In the genomic region with DNA sequence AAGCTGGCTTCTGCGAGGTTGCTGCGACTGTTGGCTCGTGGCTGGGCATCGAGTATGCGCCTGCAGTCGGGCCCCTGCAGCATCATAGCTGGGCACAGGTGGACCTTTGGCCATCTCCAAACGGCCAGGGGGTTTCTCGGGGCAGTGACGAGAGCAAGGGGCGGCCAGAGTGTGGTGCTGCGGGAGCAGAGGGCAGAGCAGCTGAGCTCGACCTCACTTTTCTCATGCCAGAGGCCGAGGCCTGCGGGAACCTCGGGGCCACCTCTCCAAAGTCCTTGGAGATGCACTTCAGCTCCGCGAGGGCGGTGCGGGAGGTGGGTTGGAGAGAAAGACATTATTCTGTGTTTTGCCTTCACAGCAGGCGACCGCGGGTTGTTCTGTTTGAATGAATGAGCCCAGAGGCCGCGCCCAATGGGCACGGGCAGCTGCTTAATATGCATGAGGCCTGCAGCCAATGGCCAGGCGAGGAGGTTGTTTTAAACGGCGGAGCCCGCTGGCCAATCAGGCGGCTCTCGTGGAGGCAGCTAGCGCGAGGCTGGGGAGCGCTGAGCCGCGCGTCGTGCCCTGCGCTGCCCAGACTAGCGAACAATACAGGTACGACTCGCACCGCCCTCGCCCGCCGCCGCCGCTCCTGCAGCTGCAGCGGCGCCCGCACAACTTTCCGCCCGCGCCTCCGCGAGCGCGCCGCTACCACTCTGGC, we compare ENCODE assay signal across 7 mouse cellular contexts. TPM values are rescaled to one million over a fixed set of nuclear protein-coding genes. Genes with fewer than 3 reads are reported as not detected.
DNase-seq lines count a peak whose midpoint lies in the region; ATAC-seq and TF ChIP-seq lines count a peak whose summit lies in the region.

A gene (plus strand): TSS at position 504 of the 700 bp plus-strand sequence.

- peaks cover under 1% of the 10 kb centered on the region; the same call in 1 of the 2 replicates for H3K36me3 ChIP-seq in embryonic facial prominence, embryonic 12.5 days
- H3K36me3 ChIP-seq in kidney, adult 2 months (ENCODE audit: control insufficient read depth, insufficient read depth, low read length), result no peaks in the 10 kb centered on the region
- H3K36me3 ChIP-seq in limb, embryonic 12.5 days, result peaks cover 11% of the 10 kb centered on the region
- H3K36me3 ChIP-seq in midbrain, embryonic 15.5 days (replicated peaks), result no peaks in the 10 kb centered on the region
- no peaks in the 10 kb centered on the region for H3K36me3 ChIP-seq in spleen, adult 2 months (ENCODE audit: control insufficient read depth, insufficient read depth, low read length)

- no peak for TF ChIP-seq CTCF in kidney, adult 2 months (conservative IDR thresholded peaks at IDR 0.05; ENCODE audit: insufficient read depth, insufficient read length, low read depth, low read length)
- TF ChIP-seq CTCF in spleen, adult 2 months (IDR thresholded peaks at IDR 0.05; ENCODE audit: extremely low read depth, insufficient read depth, insufficient read length, insufficient replicate concordance), result no peak

- peak; percentile 82 for DNase-seq in adrenal gland, postnatal 25 days
- peak; percentile 79 to 87 for DNase-seq in heart, adult 18-20 months
- peak; percentile 93 for DNase-seq in kidney, adult 2 months
- DNase-seq in spleen, adult 2 months (ENCODE audit: low read depth in 1 of 2, low spot score in 2 of 2), result peak; percentile 51 to 70

- no peaks in the 10 kb centered on the region for H3K4me1 ChIP-seq in embryonic facial prominence, embryonic 12.5 days
- no peaks in the 10 kb centered on the region for H3K4me1 ChIP-seq in kidney, adult 2 months (ENCODE audit: control insufficient read depth, insufficient read depth, low read length)
- H3K4me1 ChIP-seq in limb, embryonic 12.5 days (replicated peaks), result no peaks in the 10 kb centered on the region
- H3K4me1 ChIP-seq in midbrain, embryonic 15.5 days, result peaks cover 3% of the 10 kb centered on the region
- peaks cover 2% of the 10 kb centered on the region; the same call in 1 of the 2 replicates for H3K4me1 ChIP-seq in spleen, adult 2 months (ENCODE audit: control insufficient read depth, insufficient read depth, insufficient read length)

- H3K27me3 ChIP-seq in embryonic facial prominence, embryonic 12.5 days, result no peaks in the 10 kb centered on the region
- no peaks in the 10 kb centered on the region for H3K27me3 ChIP-seq in kidney, adult 2 months (replicated peaks; ENCODE audit: control insufficient read depth, insufficient read depth, low read length)
- peaks cover 8% of the 10 kb centered on the region for H3K27me3 ChIP-seq in limb, embryonic 12.5 days
- H3K27me3 ChIP-seq in midbrain, embryonic 15.5 days (replicated peaks), result no peaks in the 10 kb centered on the region
- H3K27me3 ChIP-seq in spleen, adult 2 months (ENCODE audit: control insufficient read depth, insufficient read depth, low read length), result no peaks in the 10 kb centered on the region

- no peaks in the 10 kb centered on the region for H3K9me3 ChIP-seq in embryonic facial prominence, embryonic 12.5 days
- no peaks in the 10 kb centered on the region for H3K9me3 ChIP-seq in limb, embryonic 12.5 days
- H3K9me3 ChIP-seq in midbrain, embryonic 15.5 days, result no peaks in the 10 kb centered on the region

- peak within 1 kb of the TSS; percentile 70 for H3K4me3 ChIP-seq in embryonic facial prominence, embryonic 12.5 days
- H3K4me3 ChIP-seq in kidney, adult 2 months (ENCODE audit: insufficient read depth, low read depth, low read length), result peak within 1 kb of the TSS; percentile 92
- H3K4me3 ChIP-seq in limb, embryonic 12.5 days (replicated peaks), result peak within 1 kb of the TSS; percentile 68
- H3K4me3 ChIP-seq in midbrain, embryonic 15.5 days, result peak within 1 kb of the TSS; percentile 72
- H3K4me3 ChIP-seq in spleen, adult 2 months (ENCODE audit: extremely low read depth, insufficient read depth, insufficient read length), result peak within 1 kb of the TSS; percentile 70

- H3K4me2 ChIP-seq in embryonic facial prominence, embryonic 12.5 days (replicated peaks), result peak within 1 kb of the TSS; percentile 61
- peak within 1 kb of the TSS; percentile 56 for H3K4me2 ChIP-seq in limb, embryonic 12.5 days
- peak within 1 kb of the TSS; percentile 75 for H3K4me2 ChIP-seq in midbrain, embryonic 15.5 days

- peak; percentile 38 for TF ChIP-seq POLR2A in kidney, adult 2 months (IDR thresholded peaks at IDR 0.05; ENCODE audit: low read depth, low read length)
- TF ChIP-seq POLR2A in spleen, adult 2 months (IDR thresholded peaks at IDR 0.05; ENCODE audit: low read depth, low read length), result no peak

- H3K27ac ChIP-seq in embryonic facial prominence, embryonic 12.5 days, result peak within 1 kb of the TSS; percentile 98
- H3K27ac ChIP-seq in kidney, adult 2 months (ENCODE audit: insufficient read depth, low read depth, low read length), result peak within 1 kb of the TSS; percentile 83
- H3K27ac ChIP-seq in limb, embryonic 12.5 days, result peak within 1 kb of the TSS; percentile 99
- peak within 1 kb of the TSS; percentile 96 for H3K27ac ChIP-seq in midbrain, embryonic 15.5 days
- peak within 1 kb of the TSS; percentile 43; the same call in 1 of the 2 replicates for H3K27ac ChIP-seq in spleen, adult 2 months (ENCODE audit: insufficient read depth, low read length)

- peak within 1 kb of the TSS; percentile 87 for H3K9ac ChIP-seq in embryonic facial prominence, embryonic 12.5 days
- peak within 1 kb of the TSS; percentile 91 for H3K9ac ChIP-seq in limb, embryonic 12.5 days (replicated peaks)
- peak within 1 kb of the TSS; percentile 82 for H3K9ac ChIP-seq in midbrain, embryonic 15.5 days

- peak; percentile 95 for ATAC-seq in embryonic facial prominence, embryonic 12.5 days (ENCODE audit: insufficient number of reproducible peaks, insufficient read depth, low FRiP score, low TSS enrichment)
- ATAC-seq in limb, embryonic 12.5 days (ENCODE audit: insufficient number of reproducible peaks, insufficient read depth, low FRiP score, low TSS enrichment, low read depth), result peak; percentile 98
- ATAC-seq in midbrain, embryonic 15.5 days (replicated peaks), result peak; percentile 98

- 26% methylated on average over 56 of the region's 59 CpGs for WGBS in embryonic facial prominence, embryonic 12.5 days
- under 1% methylated on average over 45 of the region's 59 CpGs for WGBS in kidney, adult 2 months
- WGBS in limb, embryonic 12.5 days, result 25% methylated on average over 51 of the region's 59 CpGs
- 28% methylated on average over 59 of the region's 59 CpGs for WGBS in midbrain, embryonic 15.5 days
- 37% methylated on average over 50 of the region's 59 CpGs for WGBS in spleen, adult 2 months

RNA-seq across cellular contexts. Expression of the gene that starts here (rescaled TPM):
- 175 and 193 TPM in 2 replicates for total RNA-seq in adrenal gland, postnatal 25 days (2021)
- 442 and 476 TPM in 2 replicates for polyA plus RNA-seq in embryonic facial prominence, embryonic 12.5 days (2016; fragmentation: Nextera tagmentation; extraction: Ambion mirVana)
- total RNA-seq in heart, adult 18-20 months (2021), result 10 to 100 TPM; 59.8 to 74.9 TPM
- 15.0 and 17.0 TPM in 2 replicates for polyA plus RNA-seq in kidney, adult 2 months (2012; rRNA removed)
- 601 and 622 TPM in 2 replicates for polyA plus RNA-seq in limb, embryonic 12.5 days (2016; fragmentation: Nextera tagmentation; extraction: Ambion mirVana)
- polyA plus RNA-seq in midbrain, embryonic 15.5 days (2015; fragmentation: Nextera tagmentation; extraction: Ambion mirVana), result 533 and 542 TPM in 2 replicates
- 6.2 and 10.6 TPM in 2 replicates for polyA plus RNA-seq in spleen, adult 2 months (2012; rRNA removed)

Comparison
In these comparisons a context has a peak if more than half of its experiments do, and no peak if none do; other contexts are left out.
1. Peak in every context shown above with its lines: DNase-seq, ATAC-seq, H3K4me3 ChIP-seq and H3K27ac ChIP-seq.
2. RNA of the gene that starts here (polyA plus RNA-seq): 601 to 622 TPM in limb, embryonic 12.5 days, 533 to 542 TPM in midbrain, embryonic 15.5 days and 442 to 476 TPM in embryonic facial prominence, embryonic 12.5 days; 15.0 to 17.0 TPM in kidney, adult 2 months and 6.2 to 10.6 TPM in spleen, adult 2 months; every median in the first group is over 10 times any median in the second.
3. H3K27ac ChIP-seq: peak in every context shown above with its lines; median percentile 99 in limb, embryonic 12.5 days; 98 in embryonic facial prominence, embryonic 12.5 days; 96 in midbrain, embryonic 15.5 days; 83 in kidney, adult 2 months; 43 in spleen, adult 2 months.